ENCODE assay signal across 9 mouse cellular contexts in the genomic region with DNA sequence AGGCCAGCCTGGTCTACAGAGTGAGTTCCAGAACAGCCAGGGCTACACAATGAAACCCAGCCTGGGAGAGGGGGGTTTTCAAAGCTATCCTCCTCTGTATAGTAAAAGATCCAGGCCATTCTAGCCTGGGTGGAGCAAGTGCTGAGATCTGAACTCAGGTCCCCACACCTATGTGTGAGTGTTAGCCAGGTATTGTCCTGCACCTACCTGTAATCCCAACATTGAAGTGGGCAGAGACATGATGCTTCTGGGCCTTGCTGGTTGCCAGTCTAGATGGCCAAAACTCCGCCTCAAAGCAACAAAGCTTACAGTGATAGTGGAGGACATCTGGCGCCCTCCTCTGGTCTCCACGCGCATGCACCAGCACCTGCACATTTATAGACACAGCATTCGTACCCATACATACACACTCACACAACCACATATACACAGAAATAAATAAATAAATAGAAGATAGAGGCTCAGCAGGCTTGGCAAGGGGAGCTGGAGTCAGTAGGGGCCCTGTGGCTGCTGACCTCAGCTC. TPM values are rescaled to one million over a fixed set of nuclear protein-coding genes. Genes with fewer than 3 reads are reported as not detected.
A peak's percentile ranks its signal among the peaks of the same experiment; 100 is the strongest.
DNase-seq lines count a peak whose midpoint lies in the region; ATAC-seq lines count a peak whose summit lies in the region.
"Had no signal": no experiment of that assay in that cellular context is flagged by ENCODE, and none has a peak within 500 bp of the region (broad histone marks: within the 10 kb centered on the region; RNA-seq: fewer than 3 reads in every experiment).

No protein-coding gene starts in this region.

- H3K36me3 ChIP-seq in midbrain, embryonic 11.5 days (ENCODE audit: control insufficient read depth, insufficient read depth, low read length) = no peaks in the 10 kb centered on the region; the same call in 1 of the 2 replicates
- H3K36me3 ChIP-seq in midbrain, embryonic 16.5 days (ENCODE audit: control insufficient read depth, insufficient read depth, low read length) = no peaks in the 10 kb centered on the region

- 64% methylated on average over 5 of the region's 5 CpGs for WGBS in midbrain, embryonic 11.5 days
- 62% methylated on average over 5 of the region's 5 CpGs for WGBS in midbrain, embryonic 16.5 days

- no peaks in the 10 kb centered on the region for H3K27me3 ChIP-seq in midbrain, embryonic 11.5 days (ENCODE audit: control insufficient read depth, insufficient read depth, low read length)
- no peaks in the 10 kb centered on the region for H3K27me3 ChIP-seq in midbrain, embryonic 16.5 days (ENCODE audit: control insufficient read depth, insufficient read depth, low read depth, low read length)
- H3K27me3 ChIP-seq: heart, embryonic 15.5 days had no signal

- no peaks in the 10 kb centered on the region for H3K9me3 ChIP-seq in midbrain, embryonic 11.5 days (ENCODE audit: control insufficient read depth, low read length)
- H3K9me3 ChIP-seq in midbrain, embryonic 16.5 days (replicated peaks; ENCODE audit: control insufficient read depth, low read length, poor library complexity, severe bottlenecking) = no peaks in the 10 kb centered on the region
- H3K9me3 ChIP-seq: heart, embryonic 15.5 days had no signal

- no peaks in the 10 kb centered on the region for H3K4me1 ChIP-seq in midbrain, embryonic 11.5 days (ENCODE audit: control insufficient read depth, insufficient read depth, low read length)
- no peaks in the 10 kb centered on the region for H3K4me1 ChIP-seq in midbrain, embryonic 16.5 days (ENCODE audit: control insufficient read depth, insufficient read depth, low read length)
- H3K4me1 ChIP-seq: heart, embryonic 15.5 days had no signal

- peak; percentile 33 for DNase-seq in cerebellum, adult 11 months
- DNase-seq in midbrain, embryonic 11.5 days (ENCODE audit: low spot score, missing footprints) = peak; percentile 87
- DNase-seq in cerebellum, adult 18-20 months = peak; percentile 46 to 51
- peak; percentile 10 to 58 for DNase-seq in kidney, adult 8-10 months
- DNase-seq in lung, postnatal 14 days = peak; percentile 52

- H3K9ac ChIP-seq in midbrain, embryonic 11.5 days (ENCODE audit: low read length) = no peak overlapping the region
- no peak overlapping the region for H3K9ac ChIP-seq in midbrain, embryonic 16.5 days (ENCODE audit: low read depth, low read length)
- H3K9ac ChIP-seq: heart, embryonic 15.5 days had no signal

- no peak overlapping the region for H3K4me3 ChIP-seq in midbrain, embryonic 11.5 days (ENCODE audit: low read depth, low read length)
- no peak overlapping the region for H3K4me3 ChIP-seq in midbrain, embryonic 16.5 days (ENCODE audit: low read depth, low read length)
- H3K4me3 ChIP-seq: heart, embryonic 15.5 days had no signal

- no peak overlapping the region for H3K4me2 ChIP-seq in midbrain, embryonic 11.5 days
- no peak overlapping the region for H3K4me2 ChIP-seq in midbrain, embryonic 16.5 days (ENCODE audit: low read length)
- H3K4me2 ChIP-seq: heart, embryonic 15.5 days had no signal

- no peak for ATAC-seq in cerebellum, adult (ENCODE audit: insufficient number of reproducible peaks, low FRiP score, low TSS enrichment)
- no peak for ATAC-seq in midbrain, embryonic 11.5 days (ENCODE audit: low FRiP score)
- ATAC-seq in midbrain, embryonic 16.5 days = no peak
- no peak for ATAC-seq in erythroblast, adult 5-6 weeks (replicated peaks; ENCODE audit: low FRiP score, poor library complexity, severe bottlenecking)

- no peak overlapping the region for H3K27ac ChIP-seq in midbrain, embryonic 11.5 days (ENCODE audit: low read depth, low read length)
- H3K27ac ChIP-seq in midbrain, embryonic 16.5 days (ENCODE audit: low read length) = no peak overlapping the region
- H3K27ac ChIP-seq: heart, embryonic 15.5 days had no signal

RNA-seq across cellular contexts. Expression of gene Ldlrad2, which starts 28.3 kb away (rescaled TPM):
- polyA plus RNA-seq in midbrain, embryonic 11.5 days (2014; fragmentation: Nextera tagmentation; extraction: Ambion mirVana) = not detected in 2 replicates
- 0.97 TPM in 1 of 2 replicates, not detected in the other for polyA plus RNA-seq in midbrain, embryonic 16.5 days (2015; fragmentation: Nextera tagmentation; extraction: Ambion mirVana)
- not detected in 2 replicates for total RNA-seq in erythroblast, adult 5-6 weeks (2015; ENCODE audit: low replicate concordance)
- not detected in 2 replicates for total RNA-seq in erythroblast, adult 5-6 weeks (2017; ENCODE audit: low replicate concordance)

RNA-seq across cellular contexts. Expression of gene Usp48, which starts 47.5 kb away (rescaled TPM):
- 72.5 and 77.2 TPM in 2 replicates for polyA plus RNA-seq in midbrain, embryonic 11.5 days (2014; fragmentation: Nextera tagmentation; extraction: Ambion mirVana)
- polyA plus RNA-seq in midbrain, embryonic 16.5 days (2015; fragmentation: Nextera tagmentation; extraction: Ambion mirVana) = 57.2 and 63.2 TPM in 2 replicates
- total RNA-seq in erythroblast, adult 5-6 weeks (2015; ENCODE audit: low replicate concordance) = 37.6 and 43.4 TPM in 2 replicates
- 46.5 and 54.8 TPM in 2 replicates for total RNA-seq in erythroblast, adult 5-6 weeks (2017; ENCODE audit: low replicate concordance)

Comparison
In these comparisons a context has a peak if more than half of its experiments do, and no peak if none do; other contexts are left out.
1. DNase-seq: peak in every context shown above with its lines; median percentile 87 in midbrain, embryonic 11.5 days; 52 in lung, postnatal 14 days; 48 in cerebellum, adult 18-20 months; 34 in kidney, adult 8-10 months; 33 in cerebellum, adult 11 months.